Mouse (Mus musculus) kidney, postnatal 0 days (tissue): ENCODE measurements at regions not wholly inside any gene's neighbourhood (a gene's known extent, or its start where the extent isn't known, plus 50 kb on each side); places are given as distances from the start of the nearest gene placed in this dataset.

Experiments
- ATAC-seq: fragments of 200-750 bp; cut with Nextera tagmentation; replicated peaks from 2 replicates; pipeline ENCODE4 v1.8.0; 2017; ENCODE audit warnings: low read depth, moderate number of reproducible peaks, moderate TSS enrichment, moderate library complexity; ENCODE audit not compliant: low FRiP score
- DNase-seq: peaks from one replicate; pipeline ENCODE4 v3.0.0-alpha.2; 2016; ENCODE audit warnings: low spot score
- H3K27ac ChIP-seq: fragments of 300-500 bp; sonication (generic); 2 replicates; pipeline ENCODE4 v1.5.1; 2014; ENCODE audit warnings: mild to moderate bottlenecking
- H3K27me3 ChIP-seq: fragments of 300-500 bp; sonication (generic); 2 replicates; pipeline ENCODE4 v1.6.1; 2014; ENCODE audit warnings: low read length, mixed read lengths; ENCODE audit not compliant: insufficient read depth
- H3K36me3 ChIP-seq: fragments of 300-500 bp; sonication (generic); 2 replicates; pipeline ENCODE4 v1.6.1; 2014; ENCODE audit warnings: low read length, mixed read lengths; ENCODE audit not compliant: insufficient read depth
- H3K4me1 ChIP-seq: fragments of 300-500 bp; sonication (generic); replicated peaks from 2 replicates; pipeline ENCODE4 v1.6.1; 2014; ENCODE audit warnings: antibody characterized with exemption, low read length, mixed read lengths; ENCODE audit not compliant: insufficient read depth
- H3K4me2 ChIP-seq: fragments of 300-500 bp; sonication (generic); 2 replicates; pipeline ENCODE4 v1.6.1; 2014; ENCODE audit warnings: mild to moderate bottlenecking, low read length, moderate library complexity, mixed read lengths
- H3K4me3 ChIP-seq: fragments of 300-500 bp; sonication (generic); replicated peaks from 2 replicates; pipeline ENCODE4 v1.5.1; 2014; ENCODE audit warnings: low read depth, low read length
- H3K9ac ChIP-seq: fragments of 300-500 bp; sonication (generic); 2 replicates; pipeline ENCODE4 v1.6.1; 2014; ENCODE audit warnings: low read depth, low read length
- H3K9me3 ChIP-seq: fragments of 300-500 bp; sonication (generic); replicated peaks from 2 replicates; pipeline ENCODE4 v1.6.1; 2016; ENCODE audit warnings: low read length, inconsistent platforms, mixed read lengths
- CTCF ChIP-seq: IDR thresholded peaks from 2 replicates; pipeline ENCODE4 v1.5.1; 2016; ENCODE audit warnings: antibody characterized with exemption, low read depth, mild to moderate bottlenecking, moderate library complexity
- WGBS: fragments of 180-500 bp; shearing (Covaris S2); extraction: QIAGEN DNeasy Blood & Tissue Kit; methylation state at CpG from one replicate; pipeline ENCODE4 v1.1.7; 2014; 5-methylcytosine and 5-hydroxymethylcytosine counted together

DNA sequence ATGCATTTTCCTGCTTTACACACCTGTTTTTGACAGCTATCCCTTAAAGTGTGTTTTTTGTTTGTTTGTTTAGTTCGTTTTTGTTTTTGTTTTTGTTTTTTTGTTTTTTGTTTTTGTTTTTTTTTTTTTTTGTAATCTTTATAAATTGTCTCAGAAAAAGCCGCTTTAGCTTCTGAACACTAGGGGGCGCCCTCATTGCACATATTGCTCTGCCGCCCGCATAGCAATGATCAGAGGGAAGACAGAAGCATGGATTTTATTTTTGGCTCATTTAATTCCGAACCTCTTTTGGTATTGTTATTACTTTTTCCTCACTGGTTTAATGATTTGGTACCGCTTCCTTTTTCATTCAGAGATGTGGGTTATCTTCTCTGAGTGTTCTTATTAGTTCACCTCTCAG is 569.9 kb upstream of the Gm10800 start:
- H3K9me3 ChIP-seq: no peaks in the 10 kb centered on the region
- no peak overlapping the region for H3K27ac ChIP-seq
- no peaks in the 10 kb centered on the region for H3K4me1 ChIP-seq
- no peak overlapping the region for H3K9ac ChIP-seq
- WGBS: 3% methylated on average over 7 of the region's 7 CpGs
- DNase-seq (peak; percentile 74), ATAC-seq (no peak)
- no peak overlapping the region for H3K4me2 ChIP-seq
- no peak overlapping the region for H3K4me3 ChIP-seq
- TF ChIP-seq CTCF: peak; percentile 78
- H3K36me3 ChIP-seq: no peaks in the 10 kb centered on the region
- H3K27me3 ChIP-seq: no peaks in the 10 kb centered on the region
